Mouse (Mus musculus) G1E (cell line): Measurements from ENCODE around the gene Fbln7.

Experiments used
- CTCF ChIP-seq: IDR thresholded peaks from 2 replicates; pipeline ENCODE4 v1.5.1; 2012; ENCODE audit warnings: low read depth, low read length, inconsistent platforms, mixed read lengths
- GATA1 ChIP-seq: IDR thresholded peaks from 2 replicates; pipeline ENCODE4 v1.6.1; 2012; ENCODE audit warnings: borderline replicate concordance, low read length, inconsistent platforms, mixed read lengths
- TAL1 ChIP-seq: conservative IDR thresholded peaks from 2 replicates; pipeline ENCODE4 v1.6.1; 2012; ENCODE audit warnings: low read depth, low read length, inconsistent platforms, mixed read lengths

DNA sequence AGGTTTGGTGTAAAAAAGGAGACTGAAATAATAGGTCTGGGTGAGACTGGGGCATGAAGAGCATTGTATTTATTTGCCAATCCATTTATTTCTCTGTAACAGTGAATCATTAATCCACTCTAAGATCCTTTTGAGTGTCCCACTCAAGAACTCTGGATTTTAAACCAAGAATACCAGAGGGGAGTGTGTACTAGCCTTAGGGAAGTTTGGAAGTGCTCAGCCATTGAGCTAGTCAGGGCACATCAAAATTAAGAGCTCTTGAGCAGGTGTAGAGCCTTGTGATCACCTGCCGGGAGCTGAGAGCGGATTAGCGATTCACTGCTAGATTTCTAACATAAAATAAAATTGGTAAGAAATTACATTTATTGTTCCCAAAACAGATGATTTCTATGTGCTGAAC is 24.2 kb upstream of the Fbln7 start:
- no peak for TF ChIP-seq CTCF
- no peak for TF ChIP-seq GATA1
- TF ChIP-seq TAL1: no peak
